22 mouse cellular contexts compared by ENCODE assay signal in the genomic region with DNA sequence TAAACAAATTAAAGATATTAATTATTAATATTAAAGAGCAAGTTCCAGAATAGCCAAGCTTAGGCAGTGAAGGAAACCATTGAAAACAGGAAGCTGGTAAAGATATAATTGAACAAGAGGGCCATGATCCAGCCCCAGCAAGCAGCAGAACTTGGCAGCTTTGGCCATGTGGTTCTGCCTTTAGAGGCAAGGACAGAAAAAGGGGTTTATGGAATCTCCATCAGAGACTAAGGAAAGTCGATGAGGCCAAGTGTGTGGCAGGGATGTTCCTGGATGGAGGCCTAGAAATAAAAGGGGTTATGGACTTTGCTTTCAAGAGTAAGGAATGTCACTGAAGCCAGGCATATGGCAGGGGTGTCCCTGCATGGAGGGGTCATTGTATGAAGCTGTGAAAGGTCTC.
DNase-seq lines count a peak whose midpoint lies in the region; ATAC-seq and TF ChIP-seq lines count a peak whose summit lies in the region.
"Had no signal": no experiment of that assay in that cellular context is flagged by ENCODE, and none has a peak within 500 bp of the region (broad histone marks: within the 10 kb centered on the region; RNA-seq: fewer than 3 reads in every experiment).

No protein-coding gene starts in this region.

- H3K9ac ChIP-seq in heart, adult 2 months (ENCODE audit: low read depth, low read length), result no peak overlapping the region
- no peak overlapping the region for H3K9ac ChIP-seq in heart, embryonic 16.5 days (ENCODE audit: low read length)
- H3K9ac ChIP-seq: forebrain, embryonic 13.5 days; hindbrain, embryonic 12.5 days; hindbrain, embryonic 15.5 days had no signal

- peaks cover 3% of the 10 kb centered on the region for H3K4me1 ChIP-seq in heart, adult 2 months (ENCODE audit: control insufficient read depth, insufficient read depth, low read length)
- H3K4me1 ChIP-seq in heart, embryonic 10.5 days, result no peaks in the 10 kb centered on the region; the same call in 1 of the 2 replicates
- H3K4me1 ChIP-seq in heart, embryonic 16.5 days (ENCODE audit: control insufficient read depth, insufficient read depth, low read length), result peaks cover 3% of the 10 kb centered on the region; the same call in 1 of the 2 replicates
- H3K4me1 ChIP-seq: forebrain, embryonic 10.5 days; forebrain, embryonic 13.5 days; hindbrain, embryonic 12.5 days; hindbrain, embryonic 15.5 days had no signal

- intact Hi-C loops in gastrocnemius, postnatal 14 days (cut with DNase I; ENCODE audit: low total_unique reads), result no loop called here
- intact Hi-C loops in heart, adult 2 months (cut with DNase I), result no loop called here
- intact Hi-C loops in heart, postnatal 10 days (cut with DNase I), result no loop called here

- no peak for TF ChIP-seq CTCF in heart, adult 2 months (IDR thresholded peaks at IDR 0.05)

- ATAC-seq in heart, embryonic 16.5 days (replicated peaks; ENCODE audit: extremely low read depth, insufficient read depth, low FRiP score), result 0 out of 2 replicates have a peak, but pooled peaks have one; percentile 37
- ATAC-seq: forebrain, embryonic 13.5 days; forebrain, embryonic 16.5 days; intestine, postnatal 0 days; Patski had no signal

- no peak for TF ChIP-seq EP300 in heart, adult 2 months (IDR thresholded peaks at IDR 0.05; ENCODE audit: insufficient read depth, low read depth, low read length)

- no peaks in the 10 kb centered on the region for H3K9me3 ChIP-seq in heart, embryonic 10.5 days
- H3K9me3 ChIP-seq in heart, embryonic 16.5 days (replicated peaks; ENCODE audit: control insufficient read depth, low read length), result no peaks in the 10 kb centered on the region
- H3K9me3 ChIP-seq: forebrain, embryonic 10.5 days; forebrain, embryonic 13.5 days; G1E; hindbrain, embryonic 12.5 days; hindbrain, embryonic 15.5 days had no signal

- 35% methylated on average over 1 of the region's 1 CpGs for WGBS in heart, adult 2 months
- 86% methylated on average over 1 of the region's 1 CpGs for WGBS in heart, embryonic 10.5 days
- 47% methylated on average over 1 of the region's 1 CpGs for WGBS in heart, embryonic 16.5 days

- H3K4me2 ChIP-seq in heart, embryonic 16.5 days (ENCODE audit: low read depth, low read length), result no peak overlapping the region
- H3K4me2 ChIP-seq: forebrain, embryonic 13.5 days; hindbrain, embryonic 12.5 days; hindbrain, embryonic 15.5 days had no signal

- H3K36me3 ChIP-seq in heart, adult 2 months (ENCODE audit: control insufficient read depth, insufficient read depth, low read length), result peaks cover 9% of the 10 kb centered on the region
- H3K36me3 ChIP-seq in heart, embryonic 10.5 days, result peaks cover 25% of the 10 kb centered on the region; the same call in 1 of the 2 replicates
- H3K36me3 ChIP-seq in heart, embryonic 16.5 days (ENCODE audit: control insufficient read depth, insufficient read depth), result peaks cover 6% of the 10 kb centered on the region; the same call in 1 of the 2 replicates
- H3K36me3 ChIP-seq: G1E had no signal

- H3K27ac ChIP-seq in heart, adult 2 months, result peak overlapping the region; percentile 66
- H3K27ac ChIP-seq in heart, embryonic 10.5 days, result no peak overlapping the region
- H3K27ac ChIP-seq in heart, embryonic 16.5 days (ENCODE audit: low read length), result no peak overlapping the region
- H3K27ac ChIP-seq: forebrain, embryonic 10.5 days; forebrain, embryonic 13.5 days; hindbrain, embryonic 12.5 days; hindbrain, embryonic 15.5 days had no signal

- no peaks in the 10 kb centered on the region for H3K27me3 ChIP-seq in heart, adult 2 months (ENCODE audit: control insufficient read depth, insufficient read depth, low read length)
- H3K27me3 ChIP-seq in heart, embryonic 10.5 days (ENCODE audit: insufficient read depth, poor library complexity, severe bottlenecking), result no peaks in the 10 kb centered on the region
- H3K27me3 ChIP-seq in heart, embryonic 16.5 days (ENCODE audit: control insufficient read depth, insufficient read depth, low read length), result no peaks in the 10 kb centered on the region
- H3K27me3 ChIP-seq: CH12.LX; forebrain, embryonic 13.5 days; hindbrain, embryonic 12.5 days; hindbrain, embryonic 15.5 days; Patski had no signal

- no peak overlapping the region for H3K4me3 ChIP-seq in heart, adult 2 months
- H3K4me3 ChIP-seq in heart, embryonic 10.5 days, result no peak overlapping the region
- no peak overlapping the region for H3K4me3 ChIP-seq in heart, embryonic 16.5 days (ENCODE audit: low read length)
- H3K4me3 ChIP-seq: forebrain, embryonic 10.5 days; forebrain, embryonic 13.5 days; hindbrain, embryonic 12.5 days; hindbrain, embryonic 15.5 days had no signal

- no peak for TF ChIP-seq POLR2A in heart, adult 2 months (IDR thresholded peaks at IDR 0.05; ENCODE audit: insufficient read depth, low read depth, low read length)

- no peaks in the 10 kb centered on the region for H3K79me2 ChIP-seq in heart, adult 2 months (replicated peaks; ENCODE audit: control insufficient read depth, insufficient read depth, low read length)

- DNase-seq in gastrocnemius, postnatal 14 days, result peak; percentile 6
- DNase-seq in gastrocnemius, adult 18-20 months (ENCODE audit: low spot score), result no peak
- DNase-seq in heart, adult 2 months, result no peak
- DNase-seq in heart, embryonic 10.5 days (ENCODE audit: low spot score), result no peak
- no peak for DNase-seq in heart, postnatal 10 days
- DNase-seq: adrenal gland, postnatal 10 days; adrenal gland, postnatal 36 days; B cell, adult 2 months; cerebellum, adult 18-20 months; cerebellum, adult 9-10 months; cerebellum, postnatal 14 days; kidney, adult 2 months had no signal
